Mouse (Mus musculus) embryo, embryonic 10.5 days (tissue): ENCODE measurements around the gene Pdk2.

ENCODE experiments used
- DNase-seq: peaks from one replicate; pipeline ENCODE4 v3.0.0-alpha.2; 2015; ENCODE audit warnings: low spot score

Pdk2 gene

DNA sequence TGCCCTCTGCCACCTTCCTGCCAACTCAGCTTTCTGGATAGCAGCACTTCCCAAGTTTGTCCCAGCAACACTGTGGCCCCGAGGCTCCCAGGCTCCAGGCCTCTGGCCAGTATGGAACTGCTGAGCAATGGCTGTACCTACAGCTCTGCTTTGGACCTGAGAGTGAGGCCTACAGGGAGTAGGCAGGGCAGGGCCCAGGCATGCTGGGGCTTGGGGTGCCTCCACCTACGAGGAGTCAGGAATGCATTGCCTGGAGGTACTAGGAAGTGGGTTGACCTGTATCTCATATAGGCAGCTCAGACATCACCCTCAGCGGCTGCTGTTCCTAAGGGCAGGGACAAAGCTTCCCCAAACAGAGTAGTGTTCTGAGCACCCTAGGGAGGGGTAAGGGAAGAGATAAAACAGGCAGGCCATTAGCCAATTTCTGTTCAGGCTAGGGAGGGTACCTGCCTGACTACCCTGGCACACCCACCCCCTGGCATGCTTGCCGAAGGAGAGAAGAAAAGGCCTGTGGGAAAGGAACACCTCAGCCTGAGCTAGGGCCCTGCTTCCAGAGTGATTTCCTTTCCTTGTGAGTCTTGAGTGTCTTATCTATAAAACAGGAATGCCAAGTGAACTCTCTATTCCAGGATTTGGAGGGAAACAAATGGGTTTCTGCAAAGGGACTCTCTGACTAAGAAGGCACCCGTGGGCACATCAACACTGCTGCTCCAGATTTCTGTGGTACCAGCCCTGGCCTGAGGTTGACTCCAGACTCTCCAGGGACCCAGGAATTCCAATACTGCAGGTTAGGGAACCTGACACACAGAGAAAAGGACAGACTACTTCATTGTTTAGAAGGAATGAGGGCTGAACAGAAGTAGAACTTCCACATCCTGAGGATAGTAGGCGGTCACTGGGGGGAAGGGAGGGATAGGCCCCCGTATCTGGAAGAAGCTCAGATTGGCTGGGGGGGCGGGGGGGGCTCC lies 29.3 kb upstream of the Pdk2 start:
- DNase-seq, result no peak

DNA sequence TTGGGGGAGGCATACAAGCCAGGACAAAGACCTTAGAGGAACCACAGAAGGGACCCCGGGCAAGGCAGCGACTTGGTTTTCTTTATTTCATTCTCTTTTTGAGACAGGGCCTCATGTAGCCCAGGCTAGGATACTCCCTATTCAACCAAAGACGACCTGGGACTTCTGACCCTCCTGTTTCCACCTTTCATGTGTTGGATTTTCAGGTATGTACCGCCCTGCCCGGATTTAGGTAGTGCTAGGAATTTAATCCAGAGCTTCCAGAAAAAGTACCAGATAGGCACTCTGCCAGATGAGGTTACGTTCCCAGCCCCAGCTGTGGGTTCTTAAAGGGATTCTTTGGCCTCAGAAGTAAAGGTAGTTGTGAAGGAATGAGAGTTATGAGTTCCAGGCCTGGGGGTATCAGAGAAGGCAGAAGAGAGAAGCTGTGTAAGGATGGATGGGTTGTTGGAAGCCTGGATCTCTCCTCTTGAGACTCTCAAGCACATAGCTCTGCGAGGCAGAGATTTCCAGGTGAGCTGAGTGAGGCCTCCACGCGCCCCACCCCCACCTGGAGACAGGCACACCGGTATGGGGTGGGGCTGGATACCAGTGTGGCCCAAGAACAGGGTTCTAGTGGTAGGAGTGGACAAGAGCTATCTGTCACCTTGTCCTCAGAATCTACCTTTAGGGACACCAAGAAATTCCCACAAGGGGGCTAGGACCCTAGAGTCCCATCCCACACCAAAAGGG lies 28.2 kb upstream of the Pdk2 start:
- no peak for DNase-seq

DNA sequence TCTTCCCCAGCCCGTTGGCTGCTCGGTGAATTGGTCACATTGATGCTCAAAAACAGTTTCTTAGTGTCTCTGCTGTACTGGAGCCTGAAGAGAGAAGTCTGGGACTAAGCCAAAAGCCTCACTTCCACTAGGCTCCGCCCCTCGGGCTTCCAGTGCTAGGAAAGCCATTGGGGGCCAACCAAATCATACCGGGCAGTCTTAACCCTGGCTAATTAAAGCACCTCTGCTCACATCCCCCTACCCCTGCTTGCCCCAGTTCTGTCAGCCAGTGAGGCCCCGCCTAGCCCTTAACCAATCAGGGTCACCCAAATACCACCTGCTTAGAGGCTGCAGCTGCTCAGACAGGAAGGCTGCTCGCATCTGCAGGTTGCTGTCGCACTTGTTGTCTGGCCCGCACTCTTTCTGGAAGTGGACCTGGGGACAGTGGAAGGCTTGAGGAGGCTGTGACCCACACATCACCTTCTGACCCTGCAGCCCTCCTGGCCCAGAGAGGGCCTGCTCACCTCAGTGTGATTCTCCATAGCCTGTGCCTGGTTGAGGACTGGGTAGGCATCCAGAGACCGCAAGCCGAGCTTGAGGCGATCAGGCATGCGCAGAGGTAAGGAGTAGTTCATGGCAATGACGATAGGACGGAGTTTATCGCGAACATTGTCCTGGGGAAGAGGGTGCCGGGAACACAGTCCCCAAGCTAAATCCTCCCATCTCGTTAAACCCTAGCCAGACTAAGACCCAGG lies 15.8 kb upstream of the Pdk2 start:
- peak; percentile 32 for DNase-seq

DNA sequence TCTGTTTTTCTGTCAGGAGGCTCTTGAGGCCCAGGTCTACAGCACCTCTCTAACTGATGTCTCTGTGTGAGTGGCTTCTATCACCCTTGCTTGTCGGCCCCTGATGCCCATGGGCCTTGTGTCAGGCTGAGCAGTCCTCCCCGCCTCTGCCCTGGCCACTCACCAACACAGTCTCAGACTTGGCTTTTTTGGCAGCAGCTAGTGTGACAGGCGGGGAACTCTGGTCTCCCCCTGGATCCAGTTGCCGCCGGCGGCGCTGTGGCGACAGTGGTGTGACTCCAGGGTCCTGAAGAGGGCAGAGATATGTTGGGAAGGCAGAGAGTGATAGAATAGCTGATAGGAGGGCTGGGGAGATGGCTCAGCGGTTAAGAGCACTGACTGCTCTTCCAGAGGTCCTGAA lies 11.9 kb upstream of the Pdk2 start:
- no peak for DNase-seq

DNA sequence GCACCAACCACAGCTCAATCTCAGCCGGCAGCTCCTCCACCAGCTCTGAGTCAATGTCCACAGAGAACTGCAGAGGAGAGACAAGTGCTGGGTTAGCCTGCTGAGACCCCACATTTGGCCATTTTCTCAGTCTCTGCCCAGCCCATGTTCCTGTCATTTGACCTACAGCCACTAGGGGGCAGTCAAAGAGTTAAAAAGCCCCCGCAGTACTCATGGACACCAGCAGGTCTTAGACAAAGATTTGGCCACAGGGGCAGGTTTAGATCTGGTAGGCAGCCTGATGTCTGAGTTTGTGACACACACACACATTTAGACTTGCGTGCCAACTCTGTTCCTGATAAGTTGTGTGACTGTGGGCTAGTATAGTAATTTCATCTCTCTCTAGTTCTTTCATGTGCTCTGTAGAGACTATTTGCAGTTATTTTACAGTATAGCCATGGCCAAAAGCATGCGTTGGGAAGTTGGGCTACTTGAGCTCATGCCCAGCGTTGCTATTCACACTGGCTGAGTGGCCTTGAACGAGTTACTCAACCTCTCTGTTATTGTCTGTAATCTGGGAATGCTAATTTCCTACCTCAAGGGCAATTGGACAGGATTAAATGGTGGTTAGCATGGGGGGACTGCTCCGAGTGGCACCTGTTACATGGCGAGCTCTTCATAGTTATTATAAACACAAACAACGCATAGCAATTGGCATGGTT lies 6.0 kb upstream of the Pdk2 start:
- DNase-seq, result peak; percentile 90

DNA sequence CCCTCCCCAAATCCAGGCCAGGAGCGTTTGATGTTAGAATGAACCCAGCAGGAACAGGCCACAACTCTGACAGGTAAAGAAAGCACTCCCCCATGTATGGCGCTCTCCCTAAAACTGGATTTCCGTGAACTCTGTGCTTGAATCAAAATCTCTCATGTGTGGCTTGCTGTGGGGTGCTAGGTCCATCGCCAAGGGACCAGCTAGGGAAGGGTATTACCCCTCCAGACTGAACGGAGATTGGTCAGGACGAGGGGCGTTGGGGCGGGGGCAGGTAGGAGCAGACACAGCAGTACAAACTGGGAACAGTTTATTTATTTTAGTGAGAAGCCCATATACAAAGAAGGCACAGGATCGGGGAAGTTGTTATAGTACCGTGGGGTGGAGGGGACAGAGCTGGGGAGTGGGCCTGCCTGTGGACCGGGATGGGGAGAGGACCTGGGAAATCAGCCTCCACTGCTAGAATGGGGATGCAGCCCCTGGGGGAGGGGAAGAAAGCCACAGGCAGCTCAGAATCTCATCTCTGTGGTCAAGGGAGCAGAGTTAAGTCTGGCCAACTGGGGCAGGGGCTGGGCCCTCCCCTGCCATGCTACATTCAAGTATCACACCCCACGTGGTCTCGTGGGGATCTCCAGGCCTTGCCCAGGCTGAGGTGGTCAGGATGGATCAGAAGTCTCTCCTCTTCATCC lies 3.2 kb upstream of the Pdk2 start:
- DNase-seq, result no peak

DNA sequence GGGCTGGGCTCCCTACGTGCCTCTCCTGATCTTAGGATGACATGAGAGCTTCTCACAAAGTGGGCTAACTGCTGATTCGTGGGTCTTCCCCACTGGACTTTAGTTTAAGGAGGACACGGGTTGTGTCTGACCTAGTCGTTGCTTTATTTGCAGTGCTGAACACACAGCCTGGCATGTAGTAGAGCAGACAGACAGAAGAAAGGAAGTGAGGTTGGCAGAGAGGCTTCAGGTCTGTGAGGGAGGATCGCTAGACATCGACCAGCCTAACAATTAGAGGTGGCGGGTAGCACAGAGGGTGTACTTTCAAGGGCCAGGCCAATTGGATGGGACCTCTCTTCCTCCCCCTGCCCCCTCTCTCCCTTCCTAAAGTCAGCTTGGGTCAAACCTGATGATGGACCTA lies 2.5 kb upstream of the Pdk2 start:
- no peak for DNase-seq

DNA sequence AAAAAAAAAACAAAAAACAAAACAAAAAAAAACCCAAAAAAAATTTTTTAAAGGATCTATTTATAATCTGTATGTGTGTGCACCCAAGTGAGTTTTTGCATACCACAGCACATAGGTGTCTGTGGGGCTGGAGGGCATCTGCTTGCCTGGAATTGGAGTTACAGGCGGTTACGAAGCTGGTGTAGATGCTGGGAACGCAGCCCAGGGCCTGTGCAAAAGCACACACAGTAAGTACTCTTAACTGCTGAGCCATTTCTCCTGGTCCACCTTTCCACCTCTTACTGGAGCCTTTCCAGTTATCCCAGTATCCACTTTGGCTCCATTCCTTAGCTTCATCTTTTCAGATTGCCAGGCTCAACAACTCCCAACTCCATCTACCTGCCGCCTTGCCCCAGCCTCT lies 1.9 kb upstream of the Pdk2 start:
- DNase-seq, result no peak

DNA sequence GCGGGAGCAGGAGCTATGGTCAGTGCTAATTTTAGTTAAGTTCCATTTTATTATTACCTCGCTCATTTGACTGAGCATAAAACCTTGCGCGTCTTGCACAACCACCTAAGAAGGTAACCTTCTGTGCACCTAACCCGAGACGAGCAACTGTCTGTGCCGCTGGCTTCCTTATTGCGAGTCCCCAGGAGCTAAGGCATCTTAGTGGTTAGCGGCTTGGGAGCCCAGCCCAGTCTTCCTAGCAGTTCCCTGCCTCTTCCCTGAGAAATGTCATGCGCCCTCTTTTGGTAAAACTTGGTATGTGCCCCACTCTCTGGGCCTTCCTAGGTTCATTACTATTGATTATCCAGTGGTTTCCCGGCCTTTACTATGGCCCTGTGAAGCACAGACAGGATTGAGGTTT lies 942 bp upstream of the Pdk2 start:
- peak; percentile 96 for DNase-seq

DNA sequence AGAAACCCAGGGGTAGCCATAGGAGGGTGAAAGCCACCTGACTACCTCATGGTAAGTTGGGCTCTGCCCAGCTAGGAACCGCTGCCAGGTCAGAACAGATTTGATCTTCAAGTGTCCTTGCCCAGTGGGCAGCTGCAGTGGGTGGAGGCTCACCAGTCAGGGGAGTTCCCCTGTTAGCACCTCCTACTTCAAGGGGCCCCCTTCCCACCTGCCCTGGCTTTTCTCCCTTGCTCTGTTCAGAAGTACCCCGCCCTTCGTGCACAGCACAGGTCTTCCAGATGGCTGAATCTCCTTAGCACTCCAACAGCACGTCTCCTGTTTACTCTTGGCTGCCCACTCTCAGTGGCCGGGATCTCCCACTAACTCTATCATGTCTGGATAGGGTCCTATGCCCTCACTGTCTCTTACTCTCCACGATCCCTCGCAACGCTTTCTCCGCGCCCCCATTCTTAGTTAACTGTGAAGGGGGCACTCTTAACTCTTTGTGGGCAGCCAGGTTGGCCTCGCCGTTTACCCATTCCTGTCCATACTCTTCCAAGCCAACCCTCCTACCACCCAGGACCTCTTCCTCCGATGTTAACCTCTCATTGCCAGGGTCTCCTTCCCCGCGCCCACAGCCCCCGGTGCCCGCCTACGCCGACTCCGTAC lies 539 bp downstream of the Pdk2 start:
- no peak for DNase-seq

DNA sequence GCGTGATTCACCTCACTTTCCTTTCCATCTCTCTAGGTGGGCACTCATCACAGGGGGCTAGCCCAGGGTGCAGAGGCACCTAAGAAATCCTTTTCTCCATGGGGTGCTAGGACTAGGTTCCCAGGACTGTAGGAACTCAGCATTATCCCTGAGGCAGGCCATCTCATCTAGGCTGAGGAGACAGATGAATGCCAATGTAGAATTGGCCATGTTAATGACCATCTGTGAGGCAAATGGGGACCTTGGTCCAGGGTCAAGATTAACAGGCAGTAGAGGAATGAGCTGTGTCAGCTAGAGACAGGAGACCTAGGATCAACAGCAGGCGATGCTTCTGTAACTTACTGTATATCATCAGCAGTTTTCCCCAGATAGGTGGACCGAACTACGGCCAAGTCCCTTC lies 1.4 kb downstream of the Pdk2 start:
- no peak for DNase-seq

DNA sequence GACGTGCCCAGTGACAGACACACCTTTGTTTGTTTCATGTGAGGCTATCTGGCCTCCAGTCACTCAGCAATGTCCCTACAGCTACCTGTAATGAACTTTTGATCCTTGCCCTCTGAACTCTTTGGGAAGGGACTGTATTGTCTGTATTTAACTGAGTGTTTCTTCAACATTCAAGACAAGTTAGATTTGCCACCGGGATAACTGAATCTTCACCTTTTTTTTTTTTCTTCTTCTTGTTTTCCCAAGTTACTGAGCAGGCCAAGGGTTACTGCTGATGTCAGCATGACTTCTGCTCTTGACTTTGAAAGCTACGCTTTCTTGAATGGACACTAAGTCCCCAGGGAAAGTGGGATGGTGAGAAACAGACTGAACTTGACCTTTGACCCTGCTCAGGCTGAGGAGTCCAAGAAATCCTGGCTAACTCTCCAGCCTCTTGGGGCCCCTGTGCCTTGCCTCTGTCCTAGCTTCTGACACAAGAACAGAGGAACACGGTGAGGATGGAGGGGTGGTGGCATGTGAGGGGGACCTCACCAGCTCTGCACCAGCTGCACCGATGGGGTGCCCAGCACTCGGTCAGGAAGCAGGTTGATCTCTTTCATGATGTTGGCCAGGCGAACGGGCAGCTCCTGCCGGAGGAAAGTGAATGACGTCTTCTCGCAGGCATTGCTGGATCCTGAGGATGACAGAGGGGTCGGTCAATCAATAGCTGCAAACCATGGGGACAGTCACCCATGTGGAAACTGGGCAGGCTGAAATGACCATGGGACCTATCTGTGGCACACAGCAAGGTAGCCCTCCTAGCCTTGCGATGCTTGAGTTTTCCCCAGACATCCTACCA lies 2.1 kb downstream of the Pdk2 start:
- no peak for DNase-seq

DNA sequence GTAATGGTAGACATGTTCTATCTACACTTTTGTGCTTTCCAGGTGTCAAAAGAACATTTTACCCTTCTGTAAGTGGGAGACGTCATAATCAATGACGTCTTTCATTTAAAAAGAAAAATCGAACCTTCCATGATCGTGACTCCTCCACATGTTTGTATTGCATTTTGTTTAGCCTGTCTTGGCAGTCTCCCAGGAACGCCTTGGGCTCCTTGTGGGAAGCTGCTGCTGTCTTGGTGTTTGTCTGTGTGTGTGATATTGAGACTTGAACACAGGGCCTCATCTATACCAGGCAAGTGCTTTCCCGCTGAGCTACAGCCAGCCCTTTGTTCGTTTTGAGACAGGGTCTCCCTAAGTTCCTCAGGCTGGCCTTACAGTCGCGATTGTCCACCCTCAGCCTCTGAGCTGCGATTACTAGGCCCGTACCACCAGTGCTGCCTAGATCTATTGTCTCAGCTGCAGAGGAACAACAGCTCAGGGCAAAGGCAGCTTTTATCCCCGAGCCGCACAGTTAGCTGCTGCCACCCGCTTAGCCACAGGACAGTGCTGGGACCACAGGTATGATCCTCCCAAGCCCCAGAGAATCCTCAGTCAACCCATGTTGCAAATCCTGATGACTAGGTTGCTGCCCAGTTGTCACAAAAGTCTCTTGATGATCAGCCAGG lies 2.9 kb downstream of the Pdk2 start:
- DNase-seq, result no peak

DNA sequence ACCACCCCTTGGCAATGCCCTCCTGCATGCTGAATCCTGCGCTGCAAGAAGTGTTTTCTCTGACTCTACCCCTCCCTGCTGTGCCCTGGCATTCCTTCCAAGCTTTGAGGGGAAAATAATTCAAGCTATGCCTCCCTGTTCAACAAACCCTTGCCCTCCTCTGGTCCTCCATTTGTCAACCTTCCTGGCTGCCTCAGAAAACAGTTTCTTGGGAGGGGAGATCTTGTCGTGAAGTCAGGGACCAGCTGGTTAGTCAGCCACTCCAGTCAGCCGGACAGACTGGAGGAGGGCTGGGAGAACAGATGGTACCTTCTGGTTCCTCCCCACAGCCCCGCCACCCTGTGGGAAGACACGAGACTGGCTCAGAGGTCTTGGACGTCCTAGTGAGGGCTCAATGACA lies 3.8 kb downstream of the Pdk2 start:
- DNase-seq, result no peak

DNA sequence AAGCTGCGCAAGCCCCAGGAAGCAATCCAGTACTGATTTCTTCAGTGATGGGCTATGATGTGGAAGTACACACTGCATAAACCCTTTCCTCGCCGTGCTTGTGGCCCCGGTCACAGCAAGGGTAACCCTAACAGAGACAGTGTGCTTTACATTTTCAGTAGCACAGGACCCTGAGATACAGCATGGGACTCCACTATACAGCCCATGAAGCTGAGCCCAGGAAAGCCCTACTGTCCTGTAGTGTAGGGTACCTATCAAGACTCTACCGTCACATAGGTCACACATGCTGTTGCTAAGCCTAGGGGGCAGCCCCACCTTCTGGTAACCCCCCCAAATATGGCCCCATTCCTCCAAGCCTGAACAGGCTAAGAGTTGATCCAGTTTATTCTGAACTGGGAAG lies 4.6 kb downstream of the Pdk2 start:
- DNase-seq, result no peak

DNA sequence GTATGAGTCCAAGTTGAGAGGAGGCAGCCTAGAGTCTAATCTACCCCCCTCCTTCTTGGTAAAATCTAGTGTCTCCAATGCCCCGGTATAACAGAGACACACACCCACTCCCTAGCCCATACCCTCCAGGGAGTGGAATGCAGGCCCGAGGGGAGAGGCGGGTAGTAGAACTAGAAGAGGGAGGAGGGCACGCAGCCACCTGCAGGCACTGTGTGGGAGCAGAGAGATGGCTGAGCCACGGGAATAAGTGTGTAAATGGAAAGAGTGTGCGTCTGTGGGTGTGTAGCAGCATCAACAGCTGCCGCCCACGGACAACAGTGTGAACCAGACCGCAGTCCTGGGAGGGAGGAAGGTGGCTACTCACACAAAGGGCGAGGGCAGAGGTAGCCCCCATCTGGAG lies 6.3 kb downstream of the Pdk2 start:
- DNase-seq, result no peak

DNA sequence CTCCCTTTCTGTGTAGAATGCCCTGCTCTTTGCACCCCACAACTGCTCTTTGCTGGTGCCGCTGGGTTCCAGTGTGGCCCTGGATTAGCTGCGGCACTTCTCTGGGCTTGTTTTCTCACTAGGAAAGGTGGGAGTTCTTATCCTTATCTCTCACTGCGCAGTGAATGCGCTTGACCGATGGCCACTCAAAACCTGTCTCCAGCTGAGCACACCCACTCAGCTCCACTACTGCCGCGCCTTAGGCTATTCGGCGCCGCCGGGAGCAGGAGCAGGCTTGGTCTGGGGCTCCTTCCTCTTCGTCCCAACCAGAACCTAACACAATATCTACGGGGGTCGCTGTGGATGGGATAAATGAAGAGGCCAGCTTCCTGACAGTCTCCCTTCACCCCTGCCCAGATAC lies 7.5 kb downstream of the Pdk2 start:
- no peak for DNase-seq

DNA sequence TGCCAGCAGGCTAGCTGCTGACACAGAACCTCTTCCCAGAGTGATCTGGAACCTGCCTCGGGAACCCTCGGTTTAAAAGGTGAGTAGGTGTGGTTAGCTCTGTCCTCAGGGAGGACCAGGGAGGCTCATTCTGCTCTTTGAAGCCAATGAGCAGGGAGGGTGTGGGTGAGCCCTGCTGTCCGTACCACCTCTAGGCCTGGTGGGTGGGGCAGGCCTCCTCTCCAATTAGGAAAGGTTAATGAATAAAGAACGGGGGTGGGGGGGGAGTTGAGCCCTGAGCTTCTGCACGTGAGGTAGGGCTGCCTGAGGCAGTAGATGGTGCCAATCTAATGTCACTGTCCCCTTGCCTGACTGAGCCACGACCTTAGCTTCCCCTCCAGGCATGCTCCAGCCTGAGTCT lies 8.2 kb downstream of the Pdk2 start:
- DNase-seq, result no peak

DNA sequence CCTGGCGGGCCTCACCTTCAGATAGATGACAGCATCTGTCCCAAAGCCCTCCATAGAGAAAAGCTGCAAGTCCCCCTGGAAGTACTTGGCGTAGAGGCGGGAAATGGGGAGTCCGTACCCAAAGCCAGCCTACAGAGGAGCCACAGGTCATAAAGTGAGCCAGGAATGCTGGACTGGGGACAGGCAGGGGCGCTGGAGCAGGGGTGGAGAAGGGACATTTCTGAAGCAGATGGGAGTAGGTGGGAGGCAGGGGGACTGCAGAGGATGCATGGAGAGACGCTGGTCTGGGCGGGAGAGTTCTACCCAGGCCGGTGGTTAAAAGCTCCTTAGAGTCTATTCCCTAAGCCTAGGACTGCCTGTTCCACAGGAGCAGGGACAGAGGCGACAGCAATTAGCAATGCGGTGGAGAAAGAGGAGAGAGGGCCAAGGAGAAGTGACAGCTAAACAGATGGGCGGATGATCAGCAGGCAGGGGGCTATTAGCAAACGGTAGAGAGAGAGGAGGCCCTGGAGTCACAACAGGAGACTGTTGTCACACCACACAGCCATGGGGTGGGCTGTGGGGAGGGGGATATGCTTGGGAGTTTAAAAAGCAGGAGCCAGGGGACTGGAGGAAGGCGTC lies 13.2 kb downstream of the Pdk2 start:
- no peak for DNase-seq
